Mouse (Mus musculus) adrenal gland, adult (tissue): ENCODE data around the gene Paqr5.

Source experiments
- DNase-seq, 2 experiments: peaks; one replicate each; pipeline ENCODE4 v3.0.0; 2022 to 2023; ENCODE audit warnings: low spot score in 1 of 2; ENCODE audit not compliant: inconsistent age in 2 of 2

Paqr5 gene

GRCm38 (mm10) chr9:61960753-61961152, 65.9 kb downstream of the Paqr5 start:
- peak; percentile 35 to 66 for DNase-seq

GRCm38 (mm10) chr9:61959921-61960569, 66.6 kb downstream of the Paqr5 start:
- DNase-seq = no peak

GRCm38 (mm10) chr9:61954707-61955106, 71.9 kb downstream of the Paqr5 start:
- DNase-seq = no peak

GRCm38 (mm10) chr9:61952241-61952640, 74.4 kb downstream of the Paqr5 start:
- DNase-seq = no peak

GRCm38 (mm10) chr9:61947402-61948346, 79.0 kb downstream of the Paqr5 start:
- peak; percentile 73 to 88 for DNase-seq

GRCm38 (mm10) chr9:61946623-61947401, 79.8 kb downstream of the Paqr5 start, which contains the start of gene Kif23:
Kif23 (minus strand) TSS chr9:61946774.
- peak; percentile 96 to 99 for DNase-seq

GRCm38 (mm10) chr9:61945973-61946611, 80.6 kb downstream of the Paqr5 start:
- DNase-seq = no peak

GRCm38 (mm10) chr9:61941054-61941453, 85.6 kb downstream of the Paqr5 start:
- no peak for DNase-seq

GRCm38 (mm10) chr9:61933333-61933732, 93.3 kb downstream of the Paqr5 start:
- no peak for DNase-seq

- no peak for DNase-seq
Observed at GRCm38 (mm10) chr9:61932009-61932408, 94.6 kb downstream of the Paqr5 start.

GRCm38 (mm10) chr9:61925086-61925660, 101.5 kb downstream of the Paqr5 start:
- DNase-seq = no peak

GRCm38 (mm10) chr9:61920331-61920730, 106.3 kb downstream of the Paqr5 start:
- no peak for DNase-seq

- no peak for DNase-seq
Observed at GRCm38 (mm10) chr9:61919464-61919863, 107.2 kb downstream of the Paqr5 start.

GRCm38 (mm10) chr9:61917436-61917835, 109.2 kb downstream of the Paqr5 start:
- peak; percentile 58 to 79 for DNase-seq

- DNase-seq = peak in 1 of 2 experiments; percentile 30
Observed at GRCm38 (mm10) chr9:61916986-61917385, 109.7 kb downstream of the Paqr5 start.

- DNase-seq = no peak
Observed at GRCm38 (mm10) chr9:61915393-61916005, 111.2 kb downstream of the Paqr5 start.

GRCm38 (mm10) chr9:61914917-61915300, 111.7 kb downstream of the Paqr5 start:
- DNase-seq = no peak

GRCm38 (mm10) chr9:61914203-61914916, 112.3 kb downstream of the Paqr5 start, which contains the start of gene Rplp1:
Rplp1 (minus strand) TSS chr9:61914542.
- peak; percentile 97 to 99 for DNase-seq
